In the genomic region with DNA sequence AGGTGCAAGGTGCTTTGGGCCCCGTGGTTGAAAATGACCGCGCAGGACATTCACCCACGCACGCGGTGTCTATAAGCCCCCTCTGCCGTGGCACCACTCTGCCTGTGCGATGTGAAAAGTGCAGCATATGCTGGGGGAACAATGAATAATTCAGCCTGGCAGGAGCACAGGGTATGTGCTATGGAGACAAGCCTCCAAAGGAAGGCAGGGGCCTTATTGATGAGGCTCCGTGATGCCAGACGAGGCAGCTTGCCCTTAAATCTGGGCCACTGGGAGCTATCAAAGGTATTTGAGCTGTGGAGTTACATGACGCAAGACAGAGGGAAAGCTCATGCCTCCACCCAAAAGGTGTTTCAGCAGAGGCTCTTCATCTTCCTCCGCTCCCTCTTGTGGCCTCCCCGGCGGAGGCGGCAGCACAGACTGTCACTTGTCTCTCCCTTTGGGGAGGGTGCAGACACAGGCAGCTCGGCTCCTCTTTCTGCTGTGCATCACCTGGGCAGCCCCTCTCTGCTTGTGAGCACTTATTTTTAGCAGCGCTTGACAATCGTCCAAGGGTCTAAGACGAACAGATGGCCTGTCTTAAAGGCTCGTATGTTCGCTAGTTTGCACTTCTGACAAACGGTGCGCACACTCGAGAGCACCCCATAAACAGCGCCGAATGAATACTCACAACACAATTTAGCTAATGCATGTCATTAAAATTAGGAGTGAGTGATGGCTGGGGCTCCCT, we compare ENCODE assay signal across 11 mouse cellular contexts.
DNase-seq lines count a peak whose midpoint lies in the region; ATAC-seq lines count a peak whose summit lies in the region.
"Had no signal": no experiment of that assay in that cellular context is flagged by ENCODE, and none has a peak within 500 bp of the region (broad histone marks: within the 10 kb centered on the region; RNA-seq: fewer than 3 reads in every experiment).

No protein-coding gene starts in this region.

- peaks cover 2% of the 10 kb centered on the region; the same call in 1 of the 2 replicates for H3K27me3 ChIP-seq in midbrain, embryonic 12.5 days
- peaks cover 14% of the 10 kb centered on the region for H3K27me3 ChIP-seq in midbrain, embryonic 10.5 days (ENCODE audit: low read depth, poor library complexity, severe bottlenecking)
- H3K27me3 ChIP-seq in hindbrain, embryonic 14.5 days (ENCODE audit: control insufficient read depth, insufficient read depth, low read length), result no peaks in the 10 kb centered on the region

- DNase-seq in midbrain, embryonic 10.5 days (ENCODE audit: low spot score), result no peak
- DNase-seq in cerebellum, adult 9-10 months, result peak; percentile 91
- no peak for DNase-seq in hindbrain, embryonic 14.5 days (ENCODE audit: low spot score)
- DNase-seq in right cerebral cortex, postnatal 25 days, result peak; percentile 63
- no peak for DNase-seq in ovary, postnatal 36 days (ENCODE audit: low spot score)
- no peak for DNase-seq in gastrocnemius, postnatal 4 days (ENCODE audit: low spot score in 2 of 2)
- DNase-seq: lung, adult 18-20 months; thymus, adult 2 months had no signal

- 78% methylated on average over 26 of the region's 26 CpGs for WGBS in midbrain, embryonic 12.5 days
- WGBS in midbrain, embryonic 10.5 days, result 87% methylated on average over 26 of the region's 26 CpGs
- WGBS in hindbrain, embryonic 14.5 days, result 48% methylated on average over 26 of the region's 26 CpGs

- H3K4me1 ChIP-seq in midbrain, embryonic 12.5 days, result peaks cover 29% of the 10 kb centered on the region
- H3K4me1 ChIP-seq in midbrain, embryonic 10.5 days, result peaks cover 12% of the 10 kb centered on the region
- H3K4me1 ChIP-seq in hindbrain, embryonic 14.5 days (replicated peaks; ENCODE audit: control insufficient read depth, insufficient read depth, low read length), result peaks cover 45% of the 10 kb centered on the region

- no peak overlapping the region for H3K9ac ChIP-seq in midbrain, embryonic 12.5 days (replicated peaks)
- H3K9ac ChIP-seq in hindbrain, embryonic 14.5 days, result no peak overlapping the region
- H3K9ac ChIP-seq: heart, embryonic 13.5 days; intestine, embryonic 15.5 days had no signal

- ATAC-seq in midbrain, embryonic 12.5 days (ENCODE audit: low FRiP score, low read depth), result no peak
- 0 out of 2 replicates have a peak, but pooled peaks have one; percentile 12 for ATAC-seq in hindbrain, embryonic 14.5 days (ENCODE audit: low FRiP score)
- ATAC-seq: intestine, embryonic 15.5 days had no signal

- H3K36me3 ChIP-seq in midbrain, embryonic 12.5 days, result no peaks in the 10 kb centered on the region
- H3K36me3 ChIP-seq in midbrain, embryonic 10.5 days, result peaks cover 53% of the 10 kb centered on the region
- H3K36me3 ChIP-seq in hindbrain, embryonic 14.5 days (replicated peaks; ENCODE audit: control insufficient read depth, insufficient read depth), result no peaks in the 10 kb centered on the region
- H3K36me3 ChIP-seq: heart, embryonic 13.5 days; intestine, embryonic 15.5 days had no signal

- no peak overlapping the region for H3K4me3 ChIP-seq in midbrain, embryonic 12.5 days
- H3K4me3 ChIP-seq in midbrain, embryonic 10.5 days, result no peak overlapping the region
- no peak overlapping the region for H3K4me3 ChIP-seq in hindbrain, embryonic 14.5 days (replicated peaks; ENCODE audit: low read length)
- H3K4me3 ChIP-seq: heart, embryonic 13.5 days; intestine, embryonic 15.5 days had no signal

- peak overlapping the region; percentile 30 for H3K27ac ChIP-seq in midbrain, embryonic 12.5 days (replicated peaks)
- no peak overlapping the region; the same call in 1 of the 2 replicates for H3K27ac ChIP-seq in midbrain, embryonic 10.5 days (replicated peaks)
- peak overlapping the region; percentile 78 for H3K27ac ChIP-seq in hindbrain, embryonic 14.5 days
- H3K27ac ChIP-seq: heart, embryonic 13.5 days; intestine, embryonic 15.5 days had no signal

- H3K9me3 ChIP-seq in midbrain, embryonic 12.5 days, result no peaks in the 10 kb centered on the region
- no peaks in the 10 kb centered on the region for H3K9me3 ChIP-seq in midbrain, embryonic 10.5 days (replicated peaks)
- H3K9me3 ChIP-seq in hindbrain, embryonic 14.5 days (ENCODE audit: control insufficient read depth, low read length), result no peaks in the 10 kb centered on the region
- H3K9me3 ChIP-seq: heart, embryonic 13.5 days; intestine, embryonic 15.5 days had no signal

- no peak overlapping the region for H3K4me2 ChIP-seq in midbrain, embryonic 12.5 days (replicated peaks)
- no peak overlapping the region for H3K4me2 ChIP-seq in hindbrain, embryonic 14.5 days (replicated peaks)
- H3K4me2 ChIP-seq: heart, embryonic 13.5 days; intestine, embryonic 15.5 days had no signal

Comparison
In these comparisons a context has a peak if more than half of its experiments do, and no peak if none do; other contexts are left out.
1. DNase-seq: peak in cerebellum, adult 9-10 months (single experiment) and right cerebral cortex, postnatal 25 days (single experiment); none in midbrain, embryonic 10.5 days (single experiment), hindbrain, embryonic 14.5 days (single experiment), ovary, postnatal 36 days (single experiment) and gastrocnemius, postnatal 4 days (0 of 2).